Mouse (Mus musculus) C2C12 (cell line): ENCODE measurements around the gene Ypel3.

Source experiments
- CEBPB ChIP-seq: IDR thresholded peaks from one replicate; pipeline ENCODE4 v1.6.1; 2011; ENCODE audit warnings: low read depth, mild to moderate bottlenecking, control low read depth, moderate library complexity
- CTCF ChIP-seq: IDR thresholded peaks from one replicate; pipeline ENCODE4 v1.5.1; 2011; ENCODE audit not compliant: control insufficient read depth, insufficient read depth, insufficient read length
- FOSL1 ChIP-seq: IDR thresholded peaks from one replicate; pipeline ENCODE4 v1.8.0; 2011; ENCODE audit warnings: mild to moderate bottlenecking, low read length; ENCODE audit not compliant: poor library complexity, insufficient read depth, severe bottlenecking
- MAX ChIP-seq: IDR thresholded peaks from one replicate; pipeline ENCODE4 v1.6.1; 2011; ENCODE audit warnings: mild to moderate bottlenecking, control low read depth
- MYOD1 ChIP-seq: IDR thresholded peaks from one replicate; pipeline ENCODE4 v1.6.1; 2011; ENCODE audit warnings: low read depth; ENCODE audit not compliant: control insufficient read depth, insufficient read length
- MYOG ChIP-seq: IDR thresholded peaks from one replicate; pipeline ENCODE4 v1.6.1; 2011; ENCODE audit not compliant: control insufficient read depth, insufficient read length; ENCODE audit errors: extremely low read depth
- USF1 ChIP-seq: IDR thresholded peaks from one replicate; pipeline ENCODE4 v1.6.1; 2011; ENCODE audit warnings: low read depth, mild to moderate bottlenecking, control low read depth, moderate library complexity

DNA sequence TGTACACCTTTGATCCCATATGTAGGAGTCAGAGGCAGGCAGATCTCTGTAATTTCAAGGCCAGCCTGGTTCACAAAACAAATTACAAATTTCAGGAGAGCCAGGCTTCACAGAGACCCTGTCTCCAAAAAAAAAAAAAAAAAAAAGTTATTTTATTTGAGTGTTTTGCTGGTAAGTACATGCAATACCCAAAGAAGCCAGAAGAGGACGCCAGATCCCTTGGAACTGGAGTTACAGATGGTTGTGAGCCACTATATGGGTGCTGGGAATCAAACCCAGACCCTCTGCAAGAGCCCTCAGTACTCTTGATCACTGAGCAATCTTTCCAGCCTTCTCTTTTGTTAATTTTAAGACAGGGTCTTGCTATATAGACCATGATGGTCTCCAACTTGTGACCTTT, 42.1 kb downstream of the Ypel3 start:
- TF ChIP-seq CEBPB (no peak), CTCF (no peak), MYOG (no peak), USF1 (no peak), MYOD1 (no peak), MAX (no peak), FOSL1 (no peak)
